Mouse (Mus musculus) kidney, postnatal 10 days (tissue): ENCODE measurements around the gene Hrk.

Experiments used
- DNase-seq: peaks from one replicate; pipeline ENCODE4 v3.0.0; 2021; ENCODE audit warnings: mixed read lengths

The Hrk gene

GRCm38 (mm10) chr5:118223142-118223757 is 58.8 kb downstream of the Hrk start:
- no peak for DNase-seq

DNA sequence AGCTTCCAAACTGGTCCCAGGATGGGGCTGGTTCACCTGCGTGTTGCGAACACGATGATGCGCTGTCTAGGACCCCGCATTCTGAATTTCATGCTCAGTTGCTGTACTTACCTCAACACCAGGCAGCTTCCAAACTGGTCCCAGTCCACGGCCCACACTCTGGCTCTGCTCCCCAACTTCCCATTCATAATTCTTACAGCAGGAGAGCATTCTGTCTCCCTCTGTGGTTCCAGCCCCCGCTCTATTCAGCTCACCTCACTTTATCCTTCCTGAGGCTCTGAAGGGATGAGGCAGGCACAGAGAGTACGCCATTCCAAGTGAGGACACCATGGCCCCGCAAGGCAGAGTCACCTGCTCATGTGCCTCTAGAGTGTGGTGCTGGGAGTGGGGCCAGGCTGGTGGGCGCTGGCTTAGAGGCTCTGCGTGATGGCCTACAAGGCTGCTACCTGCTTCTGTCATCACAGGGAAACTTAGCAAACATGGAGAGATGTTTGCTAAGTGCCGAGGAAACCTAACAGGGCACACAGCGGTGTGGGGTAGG is 65.7 kb downstream of the Hrk start:
- no peak for DNase-seq

GRCm38 (mm10) chr5:118236891-118237290 is 72.4 kb downstream of the Hrk start:
- no peak for DNase-seq
